Mouse (Mus musculus) erythroblast, embryonic 14.5 days (primary cell): ENCODE data around the gene Tecpr2.

Experiments used
- GATA1 ChIP-seq: IDR thresholded peaks from 2 replicates; pipeline ENCODE4 v1.6.1; 2012; ENCODE audit warnings: low read length, inconsistent platforms, mixed read lengths
- TAL1 ChIP-seq: IDR thresholded peaks from 3 replicates; pipeline ENCODE4 v1.6.1; 2012; ENCODE audit warnings: low read length, inconsistent platforms, mixed read lengths

DNA sequence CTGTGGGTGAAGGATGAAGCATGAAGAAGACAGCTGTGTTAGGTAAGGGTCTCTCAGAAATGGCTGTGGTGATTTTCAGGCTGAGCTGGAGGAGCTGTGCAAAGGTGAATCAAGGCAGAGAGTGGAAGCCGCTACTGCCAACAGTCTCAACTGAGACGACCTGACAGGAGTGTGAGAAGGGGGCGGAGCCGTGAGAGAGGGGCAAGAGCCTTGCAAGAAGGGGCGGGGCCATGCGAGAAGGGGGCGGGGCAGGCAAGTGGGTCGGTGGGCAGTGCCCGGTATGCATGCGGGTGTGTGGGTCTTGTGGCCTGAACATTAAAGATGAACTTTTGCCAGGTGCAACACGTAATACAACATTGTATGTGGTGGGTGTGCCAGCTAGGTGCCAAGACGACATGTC lies 105.6 kb downstream of the Tecpr2 start:
- no peak for TF ChIP-seq GATA1
- no peak for TF ChIP-seq TAL1
